Mouse (Mus musculus) limb, embryonic 14.5 days (tissue): Measurements from ENCODE around the gene Atp5d. TPM values are rescaled to one million over a fixed set of nuclear protein-coding genes. Genes with fewer than 3 reads are reported as not detected.

Source experiments
- ATAC-seq: fragments of 200-750 bp; cut with Nextera tagmentation; 2 replicates; pipeline ENCODE4 v1.8.0; 2017; ENCODE audit warnings: low read depth, moderate number of reproducible peaks, moderate TSS enrichment; ENCODE audit not compliant: low FRiP score
- DNase-seq: peaks from one replicate; pipeline ENCODE4 v3.0.0-alpha.2; 2015; ENCODE audit warnings: low spot score
- H3K27ac ChIP-seq: fragments of 300-500 bp; sonication (generic); replicated peaks from 2 replicates; pipeline ENCODE4 v1.5.1; 2014; ENCODE audit warnings: low read depth, mild to moderate bottlenecking, low read length, moderate library complexity, mixed read lengths
- H3K27me3 ChIP-seq: fragments of 300-500 bp; sonication (generic); 2 replicates; pipeline ENCODE4 v1.6.1; 2014; ENCODE audit warnings: low read length, mixed read lengths; ENCODE audit not compliant: control insufficient read depth, insufficient read depth
- H3K36me3 ChIP-seq: fragments of 300-500 bp; sonication (generic); 2 replicates; pipeline ENCODE4 v1.6.1; 2014; ENCODE audit warnings: mild to moderate bottlenecking, low read length, moderate library complexity, mixed read lengths; ENCODE audit not compliant: control insufficient read depth, insufficient read depth
- H3K4me1 ChIP-seq: fragments of 300-500 bp; sonication (generic); 2 replicates; pipeline ENCODE4 v1.6.1; 2014; ENCODE audit warnings: antibody characterized with exemption, low read length, mixed read lengths; ENCODE audit not compliant: control insufficient read depth, insufficient read depth
- H3K4me2 ChIP-seq: fragments of 300-500 bp; sonication (generic); replicated peaks from 2 replicates; pipeline ENCODE4 v1.6.1; 2014; ENCODE audit warnings: low read depth, mild to moderate bottlenecking, low read length, moderate library complexity; ENCODE audit not compliant: severe bottlenecking
- H3K4me3 ChIP-seq: fragments of 300-500 bp; sonication (generic); replicated peaks from 2 replicates; pipeline ENCODE4 v1.5.1; 2014; ENCODE audit warnings: low read length
- H3K9ac ChIP-seq: fragments of 300-500 bp; sonication (generic); 2 replicates; pipeline ENCODE4 v1.6.1; 2014; ENCODE audit warnings: mild to moderate bottlenecking, low read depth, low read length, moderate library complexity; ENCODE audit not compliant: severe bottlenecking
- H3K9me3 ChIP-seq: fragments of 300-500 bp; sonication (generic); 2 replicates; pipeline ENCODE4 v1.6.1; 2016; ENCODE audit warnings: low read length; ENCODE audit not compliant: control insufficient read depth
- POLR2A ChIP-seq: fragments of 200-500 bp; IDR thresholded peaks from 2 replicates; pipeline ENCODE4 v1.8.0; 2012; ENCODE audit warnings: inconsistent platforms, mild to moderate bottlenecking, moderate library complexity, borderline replicate concordance; ENCODE audit not compliant: insufficient read depth, insufficient read length; ENCODE audit errors: extremely low read depth
- WGBS: fragments of 180-500 bp; shearing (Covaris S2); extraction: QIAGEN DNeasy Blood & Tissue Kit; methylation state at CpG from one replicate; pipeline ENCODE4 v1.1.7; 2014; 5-methylcytosine and 5-hydroxymethylcytosine counted together
- polyA plus RNA-seq, 2 experiments: library from polyadenylated mRNA; depleted of rRNA in 1 of 2; stranded (reverse) in 1 of 2; unstranded in 1 of 2; fragments of >200 nt; fragmentation: Nextera tagmentation in 1 of 2; extraction: Ambion mirVana in 1 of 2; gene quantifications; 2 replicates each; pipeline versions ENCODE4 v1.2.1 to v1.2.3; 2012 to 2014

Atp5d gene
- polyA plus RNA-seq, 2 experiments = 449 to 477 TPM

GRCm38 (mm10) chr10:80139975-80140665, 1.7 kb downstream of the Atp5d start:
- no peak for TF ChIP-seq POLR2A
- Histone ChIP-seq H3K27ac (no peak overlapping the region), H3K4me1 (peaks cover 27% of the 10 kb centered on the region), H3K36me3 (peaks cover 29% of the 10 kb centered on the region), H3K9ac (no peak overlapping the region), H3K4me2 (no peak overlapping the region), H3K9me3 (no peaks in the 10 kb centered on the region), H3K27me3 (peaks cover 16% of the 10 kb centered on the region), H3K4me3 (no peak overlapping the region)
- ATAC-seq = no peak
- DNase-seq = no peak
- 80% methylated on average over 11 of the region's 11 CpGs for WGBS

GRCm38 (mm10) chr10:80140666-80141035, 2.2 kb downstream of the Atp5d start, which contains the start of gene Cbarp:
Gene Cbarp, minus strand, starts transcription at chr10:80140835.
- H3K4me1 ChIP-seq = peaks cover 27% of the 10 kb centered on the region
- H3K4me3 ChIP-seq = peak within 1 kb of the TSS; percentile 83
- H3K9me3 ChIP-seq = no peaks in the 10 kb centered on the region
- 82% methylated on average over 10 of the region's 10 CpGs for WGBS
- H3K27me3 ChIP-seq = peaks cover 16% of the 10 kb centered on the region
- DNase-seq (no peak), ATAC-seq (no peak)
- TF ChIP-seq POLR2A = no peak
- H3K27ac ChIP-seq = peak within 1 kb of the TSS; percentile 56
- peak within 1 kb of the TSS; percentile 97 for H3K4me2 ChIP-seq
- H3K36me3 ChIP-seq = peaks cover 31% of the 10 kb centered on the region
- peak within 1 kb of the TSS; percentile 28; the same call in 1 of the 2 replicates for H3K9ac ChIP-seq

GRCm38 (mm10) chr10:80141243-80141642, 2.8 kb downstream of the Atp5d start:
- Histone ChIP-seq H3K36me3 (peaks cover 31% of the 10 kb centered on the region), H3K4me1 (peaks cover 29% of the 10 kb centered on the region), H3K4me3 (peak overlapping the region; percentile 83), H3K9ac (peak overlapping the region; percentile 28; the same call in 1 of the 2 replicates), H3K4me2 (peak overlapping the region; percentile 92), H3K27me3 (peaks cover 10% of the 10 kb centered on the region), H3K9me3 (no peaks in the 10 kb centered on the region), H3K27ac (peak overlapping the region; percentile 56)
- peak; percentile 72 for ATAC-seq
- 0% methylated on average over 29 of the region's 29 CpGs for WGBS
- TF ChIP-seq POLR2A = no peak
- peak; percentile 91 for DNase-seq

GRCm38 (mm10) chr10:80141786-80142529, 3.5 kb downstream of the Atp5d start:
- peak; percentile 68; the same call in 1 of the 2 replicates for TF ChIP-seq POLR2A
- H3K9me3 ChIP-seq = no peaks in the 10 kb centered on the region

GRCm38 (mm10) chr10:80142530-80142925, 4.1 kb downstream of the Atp5d start:
- Histone ChIP-seq H3K27ac (peak overlapping the region; percentile 56), H3K4me1 (peaks cover 21% of the 10 kb centered on the region; the same call in 1 of the 2 replicates)
- ATAC-seq = no peak

More at GRCm38 (mm10) chr10:80141786-80142529, 3.5 kb downstream of the Atp5d start:
- DNase-seq (peak; percentile 99), ATAC-seq (peak; percentile 85)
- H3K36me3 ChIP-seq = peaks cover 33% of the 10 kb centered on the region
- H3K9ac ChIP-seq = peak overlapping the region; percentile 88
- peaks cover 2% of the 10 kb centered on the region; the same call in 1 of the 2 replicates for H3K27me3 ChIP-seq
- H3K4me2 ChIP-seq = peak overlapping the region; percentile 92
- peaks cover 24% of the 10 kb centered on the region for H3K4me1 ChIP-seq
- H3K4me3 ChIP-seq = peak overlapping the region; percentile 83
- peak overlapping the region; percentile 56 for H3K27ac ChIP-seq
- under 1% methylated on average over 40 of the region's 43 CpGs for WGBS

More at GRCm38 (mm10) chr10:80142530-80142925, 4.1 kb downstream of the Atp5d start:
- Histone ChIP-seq H3K4me3 (peak overlapping the region; percentile 83), H3K4me2 (peak overlapping the region; percentile 92), H3K27me3 (no peaks in the 10 kb centered on the region), H3K36me3 (peaks cover 33% of the 10 kb centered on the region), H3K9ac (peak overlapping the region; percentile 88), H3K9me3 (no peaks in the 10 kb centered on the region)
- no peak for TF ChIP-seq POLR2A
- under 1% methylated on average over 15 of the region's 15 CpGs for WGBS
- no peak for DNase-seq
